Mouse (Mus musculus) midbrain, postnatal 0 days (tissue): ENCODE measurements around the gene Atp11c. TPM values are rescaled to one million over a fixed set of nuclear protein-coding genes. Genes with fewer than 3 reads are reported as not detected.

Source experiments
- ATAC-seq: fragments of 200-750 bp; cut with Nextera tagmentation; 2 replicates; pipeline ENCODE4 v1.8.0; 2017; ENCODE audit warnings: moderate number of reproducible peaks, mild to moderate bottlenecking, moderate TSS enrichment, moderate library complexity; ENCODE audit not compliant: low FRiP score
- DNase-seq: peaks from one replicate; pipeline ENCODE4 v3.0.0-alpha.2; 2015; ENCODE audit warnings: low spot score
- H3K27ac ChIP-seq: fragments of 300-500 bp; sonication (generic); 2 replicates; pipeline ENCODE4 v1.5.1; 2014; ENCODE audit warnings: low read depth, mild to moderate bottlenecking, low read length, mixed read lengths
- H3K27me3 ChIP-seq: fragments of 300-500 bp; sonication (generic); 2 replicates; pipeline ENCODE4 v1.6.1; 2014; ENCODE audit warnings: low read length, control low read depth, mixed read lengths; ENCODE audit not compliant: insufficient read depth
- H3K36me3 ChIP-seq: fragments of 300-500 bp; sonication (generic); 2 replicates; pipeline ENCODE4 v1.6.1; 2014; ENCODE audit warnings: low read length, control low read depth, mixed read lengths; ENCODE audit not compliant: insufficient read depth
- H3K4me1 ChIP-seq: fragments of 300-500 bp; sonication (generic); 2 replicates; pipeline ENCODE4 v1.6.1; 2014; ENCODE audit warnings: mild to moderate bottlenecking, control low read depth, antibody characterized with exemption, low read length, mixed read lengths; ENCODE audit not compliant: insufficient read depth
- H3K4me2 ChIP-seq: fragments of 300-500 bp; sonication (generic); 2 replicates; pipeline ENCODE4 v1.6.1; 2014; ENCODE audit warnings: low read depth, mild to moderate bottlenecking, low read length, mixed read lengths; ENCODE audit not compliant: poor library complexity, severe bottlenecking
- H3K4me3 ChIP-seq: fragments of 300-500 bp; sonication (generic); 2 replicates; pipeline ENCODE4 v1.5.1; 2014; ENCODE audit warnings: low read depth, mild to moderate bottlenecking, low read length, moderate library complexity
- H3K9ac ChIP-seq: fragments of 300-500 bp; sonication (generic); replicated peaks from 2 replicates; pipeline ENCODE4 v1.6.1; 2014; ENCODE audit warnings: mild to moderate bottlenecking, low read length, moderate library complexity, mixed read lengths; ENCODE audit not compliant: poor library complexity, severe bottlenecking
- H3K9me3 ChIP-seq: fragments of 300-500 bp; sonication (generic); 2 replicates; pipeline ENCODE4 v1.6.1; 2016; ENCODE audit warnings: low read length, control low read depth
- CTCF ChIP-seq: IDR thresholded peaks from 2 replicates; pipeline ENCODE4 v1.5.1; 2016; ENCODE audit warnings: antibody characterized with exemption, mild to moderate bottlenecking
- WGBS: fragments of 180-500 bp; shearing (Covaris S2); extraction: QIAGEN DNeasy Blood & Tissue Kit; methylation state at CpG from one replicate; pipeline ENCODE4 v1.1.7; 2014; 5-methylcytosine and 5-hydroxymethylcytosine counted together
- polyA plus RNA-seq: library from polyadenylated mRNA; unstranded; fragments of >200 nt; fragmentation: Nextera tagmentation; extraction: Ambion mirVana; gene quantifications from 2 replicates; pipeline ENCODE4 v1.2.1, GENCODE M21; 2015
- total RNA-seq: library from RNA; depleted of rRNA; stranded (reverse); fragments of >200 nt; gene quantifications from 2 replicates; pipeline ENCODE4 v1.2.3, GENCODE M21; 2014

Gene Atp11c
- total and polyA plus RNA-seq, 2 experiments from 2014 or later = 6.0 to 20.3 TPM

DNA sequence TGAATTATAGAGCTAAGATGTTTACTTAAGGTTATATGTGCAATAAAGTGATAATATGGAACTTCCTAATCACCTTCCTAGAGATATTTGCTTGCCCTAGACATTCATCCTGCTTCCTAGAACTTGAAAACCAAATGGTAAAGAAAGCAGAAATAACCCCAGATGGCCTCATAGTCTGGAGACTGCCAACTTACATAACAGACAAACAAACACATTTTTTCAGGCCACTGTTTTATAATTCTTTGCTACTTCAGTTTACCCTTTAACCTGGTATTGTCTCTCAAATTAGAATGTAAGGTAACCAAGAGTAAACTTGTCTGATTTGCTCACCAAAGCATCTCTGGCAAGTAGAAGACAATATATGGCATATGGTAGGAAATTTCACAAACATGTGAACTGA lies 212.1 kb downstream of the Atp11c start:
- Histone ChIP-seq H3K27ac (no peak overlapping the region), H3K4me3 (no peak overlapping the region), H3K4me2 (no peak overlapping the region), H3K36me3 (no peaks in the 10 kb centered on the region), H3K9me3 (no peaks in the 10 kb centered on the region), H3K27me3 (no peaks in the 10 kb centered on the region), H3K4me1 (no peaks in the 10 kb centered on the region), H3K9ac (no peak overlapping the region)
- no peak for TF ChIP-seq CTCF
- DNase-seq = no peak
- ATAC-seq = no peak

DNA sequence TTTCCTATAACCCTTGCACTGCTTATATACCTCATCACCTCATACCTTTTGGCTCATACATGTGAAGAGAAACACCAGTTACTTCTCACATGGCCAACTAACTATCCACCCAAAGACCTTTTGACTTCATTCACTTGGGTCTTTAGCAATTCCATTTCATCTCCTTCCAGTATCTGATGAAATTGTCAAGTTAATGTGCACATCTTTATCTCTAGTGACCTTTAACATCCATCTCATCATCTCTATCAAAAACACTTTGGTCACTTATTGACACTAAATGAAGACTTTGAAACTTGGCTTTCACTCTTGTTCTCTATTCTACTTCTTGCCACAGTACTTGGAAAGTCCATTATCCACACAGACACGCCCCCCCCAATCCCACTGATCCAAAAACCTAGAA lies 243.8 kb downstream of the Atp11c start:
- WGBS = 79% methylated on average over 1 of the region's 1 CpGs
- DNase-seq (no peak), ATAC-seq (no peak)
- Histone ChIP-seq H3K27me3 (no peaks in the 10 kb centered on the region), H3K4me1 (no peaks in the 10 kb centered on the region), H3K9ac (no peak overlapping the region), H3K9me3 (no peaks in the 10 kb centered on the region), H3K4me2 (no peak overlapping the region), H3K36me3 (no peaks in the 10 kb centered on the region), H3K27ac (no peak overlapping the region), H3K4me3 (no peak overlapping the region)
- no peak for TF ChIP-seq CTCF

DNA sequence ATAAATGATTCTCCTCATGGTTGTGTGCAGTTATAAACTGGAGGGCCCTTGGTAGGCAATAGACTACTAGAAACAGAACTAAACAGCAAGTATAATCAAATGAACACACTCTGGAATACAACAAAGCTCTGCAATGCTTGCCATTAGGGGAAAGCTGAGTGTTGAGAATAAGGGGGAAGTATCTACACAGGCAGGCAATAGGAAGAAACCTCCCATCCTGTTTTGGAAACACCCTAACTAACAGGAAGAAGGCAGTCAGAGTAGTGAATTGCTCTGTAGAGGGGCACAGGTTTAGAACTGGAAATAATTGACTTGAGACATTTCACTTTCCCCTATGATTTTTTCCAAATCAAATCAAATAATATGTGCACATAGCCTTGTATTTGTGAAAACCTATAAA lies 247.1 kb downstream of the Atp11c start:
- Histone ChIP-seq H3K27ac (no peak overlapping the region), H3K4me3 (no peak overlapping the region), H3K27me3 (no peaks in the 10 kb centered on the region), H3K9me3 (no peaks in the 10 kb centered on the region), H3K36me3 (no peaks in the 10 kb centered on the region), H3K4me2 (no peak overlapping the region), H3K4me1 (no peaks in the 10 kb centered on the region), H3K9ac (no peak overlapping the region)
- DNase-seq (no peak), ATAC-seq (no peak)
- TF ChIP-seq CTCF = no peak

DNA sequence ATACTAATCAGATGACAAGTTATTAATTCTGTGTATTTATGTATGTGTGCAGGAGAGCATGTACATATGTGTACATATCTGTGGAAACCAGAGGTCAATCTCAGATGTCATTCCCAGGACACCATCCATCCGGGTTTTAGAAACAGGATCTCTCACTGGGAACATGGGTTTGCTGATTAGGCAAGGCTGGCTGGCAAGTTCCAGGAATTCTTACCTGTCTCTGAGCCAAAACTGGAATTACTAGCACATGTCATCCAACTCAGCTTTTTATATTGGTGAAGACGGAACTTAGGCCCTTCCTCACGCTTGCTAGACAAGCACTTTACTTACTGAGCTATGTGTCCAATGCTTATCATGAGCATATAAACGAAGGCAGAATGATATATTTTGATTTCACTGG lies 247.5 kb downstream of the Atp11c start:
- H3K4me3 ChIP-seq = no peak overlapping the region
- H3K27ac ChIP-seq = no peak overlapping the region
- H3K4me2 ChIP-seq = no peak overlapping the region
- no peaks in the 10 kb centered on the region for H3K36me3 ChIP-seq
- DNase-seq (no peak), ATAC-seq (no peak)
- 73% methylated on average over 4 of the region's 4 CpGs for WGBS
- H3K4me1 ChIP-seq = no peaks in the 10 kb centered on the region
- no peaks in the 10 kb centered on the region for H3K27me3 ChIP-seq
- H3K9me3 ChIP-seq = no peaks in the 10 kb centered on the region
- H3K9ac ChIP-seq = no peak overlapping the region
- TF ChIP-seq CTCF = no peak

DNA sequence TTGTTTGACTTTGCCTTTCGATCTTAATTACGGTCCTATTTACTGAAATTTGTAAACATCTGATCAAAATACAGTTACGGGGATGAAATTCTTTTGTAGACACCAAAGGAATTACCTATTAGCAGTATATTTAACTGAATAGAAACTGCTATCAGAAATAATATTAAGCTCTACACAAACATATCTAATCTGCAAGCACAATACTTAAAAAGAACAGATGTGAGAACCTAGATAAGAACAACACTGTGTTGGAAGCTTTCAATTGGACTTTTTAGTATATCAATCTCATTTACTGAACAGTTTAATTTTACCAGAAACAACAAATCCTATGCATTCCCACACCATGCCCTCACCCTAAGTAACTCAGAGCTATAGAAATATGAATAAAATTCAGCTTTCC lies 262.8 kb downstream of the Atp11c start:
- Histone ChIP-seq H3K9me3 (no peaks in the 10 kb centered on the region), H3K27me3 (no peaks in the 10 kb centered on the region), H3K4me1 (no peaks in the 10 kb centered on the region), H3K9ac (no peak overlapping the region), H3K27ac (no peak overlapping the region), H3K4me2 (no peak overlapping the region), H3K4me3 (no peak overlapping the region), H3K36me3 (no peaks in the 10 kb centered on the region)
- TF ChIP-seq CTCF = no peak
- DNase-seq (no peak), ATAC-seq (no peak)
- 94% methylated on average over 3 of the region's 3 CpGs for WGBS

DNA sequence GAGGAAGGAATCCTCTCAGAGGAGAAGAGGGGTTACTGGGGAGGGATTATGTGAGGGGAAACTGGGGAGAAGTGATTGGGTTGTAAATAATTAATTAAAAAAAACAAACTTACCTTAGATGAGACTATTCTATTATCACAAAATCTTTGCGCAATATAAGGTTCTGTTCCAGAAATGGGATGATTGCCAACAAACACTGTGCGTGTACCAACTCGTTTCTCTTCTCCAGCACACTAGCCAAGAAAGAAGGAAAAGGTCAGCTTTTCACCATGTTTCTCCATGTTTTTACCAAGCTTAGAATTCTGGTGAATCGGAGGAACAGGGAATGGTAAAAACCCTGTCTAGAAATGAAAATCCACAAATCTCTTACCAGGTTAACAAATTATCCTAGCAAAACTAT lies 271.2 kb downstream of the Atp11c start:
- H3K4me2 ChIP-seq = no peak overlapping the region
- H3K9me3 ChIP-seq = no peaks in the 10 kb centered on the region
- H3K27me3 ChIP-seq = no peaks in the 10 kb centered on the region
- H3K27ac ChIP-seq = no peak overlapping the region
- no peak for DNase-seq
- WGBS = 90% methylated on average over 4 of the region's 4 CpGs
- ATAC-seq = no peak
- no peaks in the 10 kb centered on the region for H3K36me3 ChIP-seq
- no peaks in the 10 kb centered on the region for H3K4me1 ChIP-seq
- no peak overlapping the region for H3K4me3 ChIP-seq
- H3K9ac ChIP-seq = no peak overlapping the region
- no peak for TF ChIP-seq CTCF

DNA sequence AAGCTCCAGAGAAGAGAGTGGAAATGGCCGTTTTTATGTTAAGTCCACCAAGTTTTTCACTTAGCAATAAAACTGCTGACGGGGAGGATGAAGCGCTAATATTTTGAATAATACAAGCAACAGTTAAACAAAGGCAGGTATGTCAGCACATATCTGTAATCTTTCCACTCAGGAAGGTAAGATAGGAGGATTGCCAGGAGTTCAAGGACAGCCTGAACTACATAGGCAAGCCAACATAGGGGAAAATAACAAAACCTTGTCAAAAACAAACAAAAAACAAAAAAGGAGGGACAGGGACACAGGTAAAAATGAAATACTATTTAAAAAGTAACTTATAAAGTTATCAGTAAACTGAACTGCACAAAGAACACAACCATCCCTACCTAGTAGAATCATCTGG lies 274.8 kb downstream of the Atp11c start:
- no peak overlapping the region for H3K9ac ChIP-seq
- no peaks in the 10 kb centered on the region for H3K27me3 ChIP-seq
- no peaks in the 10 kb centered on the region for H3K9me3 ChIP-seq
- DNase-seq (no peak), ATAC-seq (no peak)
- no peak overlapping the region for H3K27ac ChIP-seq
- TF ChIP-seq CTCF = no peak
- no peak overlapping the region for H3K4me3 ChIP-seq
- H3K36me3 ChIP-seq = no peaks in the 10 kb centered on the region
- H3K4me2 ChIP-seq = no peak overlapping the region
- H3K4me1 ChIP-seq = no peaks in the 10 kb centered on the region
- WGBS = 91% methylated on average over 3 of the region's 3 CpGs
